Comparison of ENCODE assay signal across 8 mouse cellular contexts in the genomic region with DNA sequence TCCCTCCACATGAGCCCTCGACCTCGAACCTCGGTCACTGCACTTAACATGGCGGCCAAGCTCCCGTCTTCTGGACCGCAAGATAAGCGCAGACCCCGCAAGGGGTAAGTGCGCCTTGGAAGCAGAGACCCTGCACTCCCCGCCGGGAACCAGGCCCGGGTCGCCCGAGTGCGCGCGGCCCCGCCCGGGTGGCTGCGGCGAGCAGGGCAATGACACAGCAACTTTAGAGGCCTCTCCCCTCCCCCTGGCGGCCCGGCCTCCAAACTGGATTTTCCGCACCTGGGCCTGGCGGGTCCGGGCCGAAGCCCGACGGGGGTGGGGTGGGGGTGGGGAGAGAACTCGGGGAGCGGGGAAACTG. TPM values are rescaled to one million over a fixed set of nuclear protein-coding genes. Genes with fewer than 3 reads are reported as not detected.
DNase-seq lines count a peak whose midpoint lies in the region; ATAC-seq and TF ChIP-seq lines count a peak whose summit lies in the region.

No protein-coding gene starts in this region.

- no peak for DNase-seq in forebrain, embryonic 14.5 days (ENCODE audit: low spot score)
- DNase-seq in heart, postnatal 4 days: peak; percentile 89
- DNase-seq in layer of hippocampus, postnatal 10 days (ENCODE audit: low spot score in 2 of 2): peak; percentile 79 to 81
- DNase-seq in lung, postnatal 25 days (ENCODE audit: low spot score): peak; percentile 92
- peak; percentile 78 for DNase-seq in spleen, adult 12 weeks (ENCODE audit: low spot score)

- peak overlapping the region; percentile 94 for H3K4me2 ChIP-seq in forebrain, embryonic 14.5 days (ENCODE audit: low read length)

- peaks cover 34% of the 10 kb centered on the region for H3K36me3 ChIP-seq in ES-Bruce4 (ENCODE audit: control insufficient read depth, insufficient read depth, low read length, poor library complexity, severe bottlenecking)
- peaks cover 29% of the 10 kb centered on the region for H3K36me3 ChIP-seq in forebrain, embryonic 14.5 days (ENCODE audit: control insufficient read depth, insufficient read depth, low read length)

- H3K9ac ChIP-seq in ES-Bruce4 (ENCODE audit: low read depth, poor library complexity, severe bottlenecking): peak overlapping the region; percentile 98
- peak overlapping the region; percentile 98 for H3K9ac ChIP-seq in forebrain, embryonic 14.5 days (ENCODE audit: low read length)

- H3K4me3 ChIP-seq in ES-Bruce4 (ENCODE audit: low read depth, low read length): peak overlapping the region; percentile 95
- peak overlapping the region; percentile 76 for H3K4me3 ChIP-seq in brown adipose tissue, adult 24 weeks (ENCODE audit: insufficient read depth, low read depth, low read length)
- peak overlapping the region; percentile 99 for H3K4me3 ChIP-seq in forebrain, embryonic 14.5 days (ENCODE audit: low read depth, low read length)

- no peaks in the 10 kb centered on the region for H3K27me3 ChIP-seq in ES-Bruce4 (ENCODE audit: control insufficient read depth, insufficient read depth, low read length, poor library complexity, severe bottlenecking)
- H3K27me3 ChIP-seq in forebrain, embryonic 14.5 days (replicated peaks; ENCODE audit: control insufficient read depth, insufficient read depth, low read length): no peaks in the 10 kb centered on the region

- no peak; the same call in 1 of the 2 replicates for TF ChIP-seq EP300 in ES-Bruce4 (IDR thresholded peaks at IDR 0.05; ENCODE audit: insufficient read depth, low read depth, low read length)

- no peak for TF ChIP-seq POLR2A in ES-Bruce4 (IDR thresholded peaks at IDR 0.05; ENCODE audit: insufficient read depth, low read length)

- H3K9me3 ChIP-seq in ES-Bruce4 (replicated peaks; ENCODE audit: control insufficient read depth, insufficient read depth, low read length, poor library complexity, severe bottlenecking): no peaks in the 10 kb centered on the region
- H3K9me3 ChIP-seq in forebrain, embryonic 14.5 days (replicated peaks; ENCODE audit: control insufficient read depth, low read length): no peaks in the 10 kb centered on the region

- H3K27ac ChIP-seq in ES-Bruce4 (ENCODE audit: insufficient read depth, low read length): peak overlapping the region; percentile 88
- H3K27ac ChIP-seq in brown adipose tissue, adult 24 weeks (replicated peaks; ENCODE audit: low read depth, low read length): peak overlapping the region; percentile 99
- H3K27ac ChIP-seq in forebrain, embryonic 14.5 days (ENCODE audit: low read depth, low read length): peak overlapping the region; percentile 100

- under 1% methylated on average over 30 of the region's 31 CpGs for WGBS in forebrain, embryonic 14.5 days

- no peak for TF ChIP-seq CTCF in ES-Bruce4 (IDR thresholded peaks at IDR 0.05; ENCODE audit: low read depth, low read length)

- H3K4me1 ChIP-seq in ES-Bruce4 (ENCODE audit: control insufficient read depth, insufficient read depth, low read length): no peaks in the 10 kb centered on the region
- H3K4me1 ChIP-seq in brown adipose tissue, adult 24 weeks (ENCODE audit: control insufficient read depth, insufficient read depth, insufficient read length, low read length): peaks cover 5% of the 10 kb centered on the region; the same call in 1 of the 2 replicates
- peaks cover 22% of the 10 kb centered on the region for H3K4me1 ChIP-seq in forebrain, embryonic 14.5 days (ENCODE audit: control insufficient read depth, insufficient read depth, low read length)

- peak; percentile 2 for ATAC-seq in forebrain, embryonic 14.5 days
- no peak for ATAC-seq in activated CD4-positive, CD25-positive, alpha-beta regulatory T cell, adult 4 months

RNA-seq across cellular contexts. Expression of a gene that starts 1.5 kb away (rescaled TPM):
- 5.9 and 8.3 TPM in 2 replicates for polyA plus RNA-seq in ES-Bruce4 (2011; ENCODE audit: insufficient read depth, insufficient read length, low read depth, missing spikeins)
- polyA plus RNA-seq in brown adipose tissue, adult 24 weeks (2012; ENCODE audit: insufficient read depth, insufficient read length, missing spikeins): 6.9 and 10.5 TPM in 2 replicates
- 11.0 and 11.6 TPM in 2 replicates for polyA plus RNA-seq in forebrain, embryonic 14.5 days (2014; fragmentation: Nextera tagmentation; extraction: Ambion mirVana)
- 1 to 10 TPM; 5.6 to 6.0 TPM for total RNA-seq in heart, postnatal 4 days (2021)
- 10 to 100 TPM; 34.4 to 38.6 TPM for total RNA-seq in layer of hippocampus, postnatal 10 days (2021)
- 100 to 1,000 TPM; 152 to 211 TPM for polyA plus RNA-seq in activated CD4-positive, CD25-positive, alpha-beta regulatory T cell, adult 4 months (2017; shearing (Covaris generic))

RNA-seq across cellular contexts. Expression of a gene that starts 1.6 kb away (rescaled TPM):
- 190 and 199 TPM in 2 replicates for polyA plus RNA-seq in ES-Bruce4 (2011; ENCODE audit: insufficient read depth, insufficient read length, low read depth, missing spikeins)
- polyA plus RNA-seq in brown adipose tissue, adult 24 weeks (2012; ENCODE audit: insufficient read depth, insufficient read length, missing spikeins): 82.7 and 86.3 TPM in 2 replicates
- 118 and 137 TPM in 2 replicates for polyA plus RNA-seq in forebrain, embryonic 14.5 days (2014; fragmentation: Nextera tagmentation; extraction: Ambion mirVana)
- 100 to 1,000 TPM; 125 to 128 TPM for total RNA-seq in heart, postnatal 4 days (2021)
- 100 to 1,000 TPM; 252 to 263 TPM for total RNA-seq in layer of hippocampus, postnatal 10 days (2021)
- 100 to 1,000 TPM in 1 of 2 experiments, 10 to 100 TPM in 1; 99.8 to 116 TPM for polyA plus RNA-seq in activated CD4-positive, CD25-positive, alpha-beta regulatory T cell, adult 4 months (2017; shearing (Covaris generic))

RNA-seq across cellular contexts. Expression of a gene that starts 22.3 kb away (rescaled TPM):
- not detected in 2 replicates for polyA plus RNA-seq in ES-Bruce4 (2011; ENCODE audit: insufficient read depth, insufficient read length, low read depth, missing spikeins)
- polyA plus RNA-seq in brown adipose tissue, adult 24 weeks (2012; ENCODE audit: insufficient read depth, insufficient read length, missing spikeins): not detected in 2 replicates
- polyA plus RNA-seq in forebrain, embryonic 14.5 days (2014; fragmentation: Nextera tagmentation; extraction: Ambion mirVana): 0.18 and 0.36 TPM in 2 replicates
- total RNA-seq in heart, postnatal 4 days (2021): under 1 TPM; 0.55 to 0.72 TPM
- total RNA-seq in layer of hippocampus, postnatal 10 days (2021): not detected
- polyA plus RNA-seq in activated CD4-positive, CD25-positive, alpha-beta regulatory T cell, adult 4 months (2017; shearing (Covaris generic)): 10 to 100 TPM in 1 of 2 experiments, 1 to 10 TPM in 1; 4.8 to 19.7 TPM

RNA-seq across cellular contexts. Expression of a gene that starts 28.7 kb away (rescaled TPM):
- 1.4 TPM in 1 of 2 replicates, not detected in the other for polyA plus RNA-seq in ES-Bruce4 (2011; ENCODE audit: insufficient read depth, insufficient read length, low read depth, missing spikeins)
- polyA plus RNA-seq in brown adipose tissue, adult 24 weeks (2012; ENCODE audit: insufficient read depth, insufficient read length, missing spikeins): not detected in 2 replicates
- polyA plus RNA-seq in forebrain, embryonic 14.5 days (2014; fragmentation: Nextera tagmentation; extraction: Ambion mirVana): 0.22 TPM in 1 of 2 replicates, not detected in the other
- not detected for total RNA-seq in heart, postnatal 4 days (2021)
- under 1 TPM in 1 of 2 experiments, not detected in 1; 0.34 TPM for total RNA-seq in layer of hippocampus, postnatal 10 days (2021)
- 10 to 100 TPM; 42.9 to 45.4 TPM for polyA plus RNA-seq in activated CD4-positive, CD25-positive, alpha-beta regulatory T cell, adult 4 months (2017; shearing (Covaris generic))

RNA-seq across cellular contexts. Expression of a gene that starts 32.1 kb away (rescaled TPM):
- 0.65 and 1.1 TPM in 2 replicates for polyA plus RNA-seq in ES-Bruce4 (2011; ENCODE audit: insufficient read depth, insufficient read length, low read depth, missing spikeins)
- 11.1 and 14.7 TPM in 2 replicates for polyA plus RNA-seq in brown adipose tissue, adult 24 weeks (2012; ENCODE audit: insufficient read depth, insufficient read length, missing spikeins)
- polyA plus RNA-seq in forebrain, embryonic 14.5 days (2014; fragmentation: Nextera tagmentation; extraction: Ambion mirVana): 0.66 and 1.2 TPM in 2 replicates
- under 1 TPM; 0.26 to 0.68 TPM for total RNA-seq in heart, postnatal 4 days (2021)
- total RNA-seq in layer of hippocampus, postnatal 10 days (2021): under 1 TPM; 0.69 to 0.91 TPM
- 1 to 10 TPM; 1.9 to 3.7 TPM for polyA plus RNA-seq in activated CD4-positive, CD25-positive, alpha-beta regulatory T cell, adult 4 months (2017; shearing (Covaris generic))

Comparison
In these comparisons a context has a peak if more than half of its experiments do, and no peak if none do; other contexts are left out.
1. RNA of a gene that starts 1.5 kb away (polyA plus RNA-seq): 152 to 211 TPM in activated CD4-positive, CD25-positive, alpha-beta regulatory T cell, adult 4 months; 11.0 to 11.6 TPM in forebrain, embryonic 14.5 days, 6.9 to 10.5 TPM in brown adipose tissue, adult 24 weeks and 5.9 to 8.3 TPM in ES-Bruce4; every median in the first group is over 10 times any median in the second.
2. Peak in every context shown above with its lines, with median percentiles within 50 percentile points of each other: H3K27ac ChIP-seq and H3K4me3 ChIP-seq.